Mouse (Mus musculus) adrenal gland, adult 8-10 months (tissue): Measurements from ENCODE around the gene Igtp. TPM values are rescaled to one million over a fixed set of nuclear protein-coding genes. Genes with fewer than 3 reads are reported as not detected.
"Not testable (repeated sequence)": the region's sequence is repeated elsewhere in the genome, so short reads cannot be mapped to it uniquely, and the experiment has no call there.

Experiments
- DNase-seq: peaks from one replicate; pipeline ENCODE4 v3.0.0; 2022
- total RNA-seq, 4 experiments: library from RNA; stranded (reverse); gene quantifications; 2 replicates each; pipeline ENCODE4 v1.2.4; 2022

Gene Igtp
- total RNA-seq, result 10 to 100 TPM; 12.9 to 17.0 (median 16.2) TPM

DNA sequence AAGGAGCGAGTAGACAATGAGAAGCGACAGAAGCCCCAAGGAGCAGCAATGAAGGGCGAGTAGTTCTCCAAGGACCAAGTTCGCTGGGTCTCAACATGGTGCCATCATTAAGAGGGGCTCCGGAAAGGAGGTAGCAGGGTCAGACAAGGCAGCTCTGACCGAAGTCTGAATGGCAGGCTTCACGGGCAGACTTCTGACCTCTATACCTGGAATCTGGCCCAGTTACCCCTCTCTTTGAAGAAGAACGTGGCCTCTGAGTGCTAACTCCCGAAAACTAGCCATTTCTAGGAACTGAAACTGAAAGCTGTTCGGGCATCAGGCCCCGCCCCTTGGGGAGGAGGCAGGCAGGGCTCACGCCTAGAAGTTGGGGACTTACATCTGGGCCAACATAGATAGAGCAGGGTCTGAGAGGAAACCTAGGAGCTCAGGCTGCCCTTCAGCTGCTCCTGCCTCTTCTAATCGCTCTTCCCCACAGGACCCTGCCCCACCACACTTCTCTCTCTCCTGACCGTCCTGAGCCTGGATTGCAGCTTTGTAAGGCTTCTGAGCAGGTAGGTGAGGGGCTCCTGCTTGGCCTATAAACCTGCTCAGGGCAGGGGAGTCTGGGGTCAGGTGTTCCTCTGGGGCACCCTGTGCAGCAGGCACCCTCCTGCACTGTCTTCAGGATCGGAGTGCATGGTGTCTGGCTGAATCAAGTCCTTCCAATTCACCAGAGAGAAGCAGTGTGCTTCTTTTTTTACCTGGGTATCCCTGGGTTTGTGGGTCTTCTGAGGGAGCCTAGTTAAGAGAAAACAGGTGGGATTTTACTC is at the start of gene Igtp, which contains the start of gene Irgm2:
Gene Igtp, plus strand, starts transcription at position 328 of the 809 bp plus-strand sequence.
Gene Irgm2, plus strand, starts transcription at position 390 of the 809 bp plus-strand sequence.
- peak; percentile 82 for DNase-seq

DNA sequence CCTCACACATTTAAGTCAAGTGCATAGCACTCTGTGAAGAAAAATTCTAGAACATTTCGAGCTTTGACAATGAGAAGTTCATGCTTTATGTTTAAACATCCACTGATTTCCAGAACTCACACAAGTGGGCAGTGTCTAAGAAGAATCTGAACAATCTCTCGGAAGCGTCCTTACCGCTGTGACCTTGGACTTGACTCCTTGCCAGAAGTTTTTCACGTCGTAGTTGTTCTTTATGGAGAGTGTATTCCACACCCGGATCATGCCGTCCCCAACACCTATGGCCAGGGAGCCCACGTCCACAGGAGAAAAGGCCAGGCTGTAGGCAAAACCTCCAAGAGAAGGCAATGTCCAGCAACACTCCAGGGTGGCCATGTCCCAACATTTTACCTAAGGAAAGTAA is 43.9 kb upstream of the Igtp start:
- no peak for DNase-seq

DNA sequence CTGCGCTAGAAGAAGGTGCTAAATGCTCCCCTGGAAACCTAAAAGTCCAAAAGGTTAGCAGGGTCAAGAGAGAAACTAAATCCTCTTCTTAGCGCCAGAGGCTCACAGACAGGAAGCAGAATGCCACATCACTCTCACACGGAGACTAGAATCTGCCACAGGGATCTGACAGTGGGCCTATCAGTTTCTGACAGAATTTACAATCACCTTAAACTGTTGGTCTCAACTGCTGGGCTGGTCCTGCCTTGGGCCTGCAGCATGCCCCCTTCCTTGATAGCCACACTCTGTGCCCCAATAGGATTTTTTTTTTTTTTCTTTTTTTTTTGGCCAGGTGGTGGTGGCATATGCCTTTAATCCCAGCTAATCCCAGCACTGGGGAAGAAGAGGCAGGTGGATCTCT is 42.5 kb upstream of the Igtp start:
- DNase-seq, result no peak

DNA sequence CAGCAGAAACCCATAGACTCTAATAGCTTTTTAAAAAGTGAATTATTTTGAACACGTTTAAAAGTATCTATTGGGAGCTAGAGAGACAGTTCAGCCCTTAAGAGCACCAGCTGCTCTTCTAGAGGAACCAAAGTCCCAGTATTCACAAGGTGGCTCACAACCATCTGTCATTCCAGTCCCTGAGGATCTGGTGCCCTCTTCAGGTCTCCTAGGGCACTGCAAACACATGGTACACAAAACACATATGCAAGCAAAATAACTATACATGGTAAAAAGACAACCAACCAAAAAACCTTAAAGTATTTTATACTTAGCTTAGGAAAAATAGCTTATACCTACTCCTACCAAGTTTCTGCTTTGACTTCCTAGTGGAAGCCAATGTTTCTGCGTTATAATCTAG is 34.3 kb upstream of the Igtp start:
- DNase-seq, result no peak

DNA sequence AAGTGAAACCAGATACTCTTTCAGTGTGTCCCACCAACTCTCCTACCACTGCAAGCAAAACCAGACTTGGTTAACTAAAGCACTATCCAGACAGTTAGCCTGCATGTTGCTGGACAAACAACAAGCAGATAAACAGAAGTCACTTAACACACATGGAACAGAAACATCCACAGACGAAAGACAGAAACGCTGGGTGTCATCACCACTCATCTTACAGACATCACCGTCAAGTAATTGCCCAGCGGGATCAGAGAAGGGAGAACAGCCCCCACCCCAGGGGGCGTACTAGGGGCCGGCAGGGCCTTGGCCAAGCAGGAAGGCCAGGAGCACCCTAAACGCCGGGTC is 31.6 kb upstream of the Igtp start:
- DNase-seq, result no peak

DNA sequence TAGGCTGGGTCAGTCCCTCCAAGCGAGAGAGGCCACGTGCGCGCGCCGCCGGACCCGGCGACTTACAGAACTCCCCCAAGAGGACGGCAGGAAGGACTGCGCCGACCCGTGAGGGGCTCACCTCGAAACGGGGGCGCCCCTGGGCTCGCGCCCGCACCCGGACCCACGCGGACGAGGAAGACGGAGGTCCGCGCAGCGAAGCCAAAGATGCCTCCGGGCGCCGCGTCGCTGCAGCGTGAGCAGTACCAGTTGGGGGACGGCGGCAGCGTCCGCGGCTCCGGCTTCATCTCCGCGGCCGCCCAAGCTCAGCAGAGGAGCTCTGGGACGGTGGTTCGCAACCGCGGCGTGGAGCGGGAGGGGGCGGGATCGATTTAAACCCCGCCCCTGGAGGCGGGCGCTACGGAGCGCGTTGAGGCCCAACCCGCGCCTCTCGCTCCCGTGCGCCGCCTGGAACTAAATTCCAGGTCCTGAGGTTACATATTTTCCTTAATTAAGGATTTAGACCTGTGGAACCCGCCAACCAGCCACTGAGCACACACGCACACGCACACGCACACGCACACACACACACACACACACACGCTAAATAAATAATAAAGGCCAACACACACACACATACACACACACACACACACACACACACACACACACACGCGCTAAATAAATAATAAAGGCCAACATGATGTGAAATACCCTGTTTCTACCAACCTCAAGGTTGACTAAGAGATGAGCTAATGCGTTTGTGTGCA is 31.0 kb upstream of the Igtp start, which contains the start of gene Gemin5:
Gene Gemin5, minus strand, starts transcription at position 373 of the 749 bp plus-strand sequence.
- DNase-seq, result peak; percentile 66

DNA sequence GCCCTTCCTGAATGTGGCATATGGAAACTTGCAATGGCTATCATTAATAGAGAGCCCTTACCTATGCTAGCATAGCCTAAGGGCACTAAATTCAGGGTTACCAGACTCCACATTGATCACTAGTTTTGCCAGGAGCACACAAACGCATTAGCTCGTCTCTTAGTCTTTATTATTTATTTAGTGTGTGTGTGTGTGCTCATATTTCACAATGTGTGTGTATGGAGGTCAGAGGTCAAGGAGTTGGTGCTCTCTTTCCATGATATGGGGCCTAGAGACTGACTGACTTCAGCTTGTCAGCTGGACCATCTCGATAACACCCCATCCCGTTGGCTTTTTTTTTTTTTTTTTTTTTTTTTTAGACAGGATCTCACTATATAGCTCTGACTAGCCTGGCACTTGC is 29.7 kb upstream of the Igtp start:
- DNase-seq, result no peak

DNA sequence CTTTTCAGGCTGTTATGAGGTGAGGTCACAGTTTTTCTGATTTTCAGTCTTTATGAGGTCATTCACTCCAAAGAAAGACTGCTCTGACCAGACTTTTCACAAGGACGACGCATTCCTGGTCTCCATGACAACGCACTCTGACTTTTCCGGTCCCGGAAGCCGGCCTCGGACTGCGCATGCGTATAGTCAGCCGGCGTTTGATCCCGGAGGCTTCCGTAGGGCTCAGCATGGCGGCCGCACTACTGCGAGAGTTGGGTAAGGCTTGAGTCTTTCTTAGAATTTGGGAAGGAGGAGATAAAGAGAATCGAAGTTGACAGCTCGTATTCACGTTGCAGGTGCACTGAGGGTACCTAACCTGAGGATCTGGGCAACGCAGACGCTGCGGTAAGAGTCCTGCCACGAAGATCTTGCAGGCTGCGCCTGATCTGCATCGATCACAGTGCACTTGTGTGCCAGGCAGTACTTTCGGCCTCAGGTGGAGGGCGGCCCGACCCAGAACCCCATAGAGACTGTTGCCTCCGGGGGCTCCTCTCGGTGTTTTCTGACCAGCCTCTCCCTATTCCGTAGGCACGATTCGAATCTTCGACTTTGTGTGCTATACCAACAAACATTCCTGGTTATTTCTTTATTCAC is 27.8 kb upstream of the Igtp start, which contains the start of gene Mrpl22:
Gene Mrpl22, plus strand, starts transcription at position 203 of the 633 bp plus-strand sequence.
- DNase-seq, result peak; percentile 95

DNA sequence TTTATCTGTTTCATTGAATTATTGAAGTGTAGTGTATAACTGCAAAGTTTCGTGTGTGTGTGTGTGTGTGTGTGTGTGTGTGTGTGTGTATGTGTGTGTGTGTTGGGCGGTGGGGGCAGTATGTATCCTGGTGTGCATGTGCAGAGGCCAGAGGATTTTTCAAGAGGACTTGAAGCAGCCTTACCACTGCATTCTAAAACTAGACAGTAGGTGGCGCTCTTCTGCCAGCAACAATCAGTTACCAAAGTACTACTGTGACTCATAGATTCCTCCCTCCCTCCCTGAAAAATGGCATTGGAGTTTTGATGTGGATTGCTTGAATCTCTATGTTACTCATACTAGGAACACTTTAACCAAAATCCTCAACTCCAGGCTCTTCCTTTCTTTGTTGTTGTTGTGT is 19.8 kb upstream of the Igtp start:
- peak; percentile 66 for DNase-seq

DNA sequence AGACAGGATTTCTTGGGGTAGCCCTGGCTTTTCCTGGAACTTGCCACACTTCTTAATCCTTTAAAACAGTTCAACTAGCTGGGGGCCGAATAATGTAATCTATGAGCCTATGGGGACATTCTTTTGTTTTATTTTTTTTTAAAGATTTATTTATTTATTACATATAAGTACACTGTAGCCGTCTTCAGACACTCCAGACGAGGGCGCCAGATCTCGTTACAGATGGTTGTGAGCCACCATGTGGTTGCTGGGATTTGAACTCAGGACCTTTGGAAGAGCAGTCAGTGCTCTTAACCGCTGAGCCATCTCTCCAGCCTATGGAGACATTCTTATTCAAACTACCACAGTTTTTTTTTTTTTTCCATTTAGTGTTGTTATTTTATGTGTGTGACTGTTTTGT is 19.4 kb upstream of the Igtp start:
- not testable (repeated sequence) for DNase-seq

DNA sequence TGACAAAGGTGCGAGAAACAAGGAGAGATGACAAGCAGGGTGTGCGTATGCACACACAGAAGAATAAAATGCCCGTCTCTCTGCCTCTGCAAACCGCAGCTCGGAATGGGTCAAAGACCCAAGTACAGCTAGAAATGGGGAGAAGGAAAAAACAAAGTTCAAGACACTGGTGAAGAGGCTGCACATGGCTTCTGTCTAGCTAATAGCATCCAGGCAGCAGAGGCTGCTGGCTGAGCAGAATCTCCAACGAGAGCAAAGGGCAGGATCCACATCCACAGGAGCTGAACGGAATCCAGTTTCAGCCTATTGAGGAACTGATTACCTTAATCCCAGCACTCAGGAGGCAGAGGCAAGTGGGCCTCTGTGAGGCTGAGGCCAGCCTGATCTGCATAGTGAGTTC is 18.6 kb upstream of the Igtp start:
- DNase-seq, result no peak

DNA sequence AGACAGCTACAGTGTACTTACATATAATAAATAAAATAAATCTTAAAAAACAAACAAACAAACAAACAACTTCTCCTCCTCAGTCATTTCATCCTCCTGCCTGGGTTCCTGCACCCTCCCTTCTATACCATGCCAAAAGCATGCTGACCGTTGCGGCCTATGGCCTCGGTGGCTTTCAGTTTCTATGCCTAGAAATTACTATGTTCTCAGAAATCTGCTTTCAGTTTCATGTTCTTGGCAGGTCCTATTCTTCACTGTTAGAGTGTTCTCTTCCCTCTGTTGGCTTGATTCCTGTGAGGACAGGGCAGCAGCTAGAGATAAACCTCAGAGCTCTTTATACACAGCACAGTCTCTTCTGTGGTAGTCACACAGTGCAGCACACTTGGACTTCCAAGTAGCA is 15.8 kb upstream of the Igtp start:
- no peak for DNase-seq

DNA sequence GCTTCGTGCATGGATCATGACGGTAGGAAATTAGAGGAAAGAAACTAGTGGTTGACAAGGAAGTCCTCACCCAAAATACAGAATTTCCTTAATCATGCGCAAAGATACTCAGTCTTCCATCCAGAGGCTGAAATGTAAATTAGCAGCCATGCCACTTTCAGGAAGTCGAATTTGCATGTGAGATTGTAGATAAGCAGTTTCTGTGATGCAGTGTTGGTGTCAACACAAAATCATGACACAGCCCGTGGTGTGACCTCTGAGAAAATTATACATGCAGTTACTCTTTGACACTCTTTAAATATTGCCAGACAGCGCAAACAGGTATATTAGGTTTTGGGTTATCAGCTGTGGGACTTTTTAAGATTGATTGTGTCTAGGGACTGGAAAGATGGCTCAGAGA is 9.7 kb upstream of the Igtp start:
- no peak for DNase-seq

DNA sequence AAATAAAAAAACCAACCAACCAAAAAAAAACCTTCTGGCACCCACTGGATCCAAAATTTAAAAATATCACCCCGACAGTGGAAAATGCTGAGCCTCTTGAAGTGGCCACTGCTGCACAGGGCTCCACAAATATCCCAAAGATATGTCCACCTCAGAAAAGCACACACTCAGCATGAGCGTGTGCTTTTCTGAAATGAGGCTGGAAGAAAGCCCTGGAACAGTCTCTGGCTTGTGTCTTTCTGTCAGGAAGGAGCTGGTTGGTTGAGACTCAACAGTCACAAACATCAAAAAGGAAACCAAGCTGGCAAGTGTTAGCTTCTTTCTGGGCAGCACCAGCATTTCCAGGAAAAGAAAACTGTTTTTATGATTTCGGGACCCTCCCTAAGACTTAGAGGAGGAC is 6.0 kb upstream of the Igtp start:
- no peak for DNase-seq

DNA sequence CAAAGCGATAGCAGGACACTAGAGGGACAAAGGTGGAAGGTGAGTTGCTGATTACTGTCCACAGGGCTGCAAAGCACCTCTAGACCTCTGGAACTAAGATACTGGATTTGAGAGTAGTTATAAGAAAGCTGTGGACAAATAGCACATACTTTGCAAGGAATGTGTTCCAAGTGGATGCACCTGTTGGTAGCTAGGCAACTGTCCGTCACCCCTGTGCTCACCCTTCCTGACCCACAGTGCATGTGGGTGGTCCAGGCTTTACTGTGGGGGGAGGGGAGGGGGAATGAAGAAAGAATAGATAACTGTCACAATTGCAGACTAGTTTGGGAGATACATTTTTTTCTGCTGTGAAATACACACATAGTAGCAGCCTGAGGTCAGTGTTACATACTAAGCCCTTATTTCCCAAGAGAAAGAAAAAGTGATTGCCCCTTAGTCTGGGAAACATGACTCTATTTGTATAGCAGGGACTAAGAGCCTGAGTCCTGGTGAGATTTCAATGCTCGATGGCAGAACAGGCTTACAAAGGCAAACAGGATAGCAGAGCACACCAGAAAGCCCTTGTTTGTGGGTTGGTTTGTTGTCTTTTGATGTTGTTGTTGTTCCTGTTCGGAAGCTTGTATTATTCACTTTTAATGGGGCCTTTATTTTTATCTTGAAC is 5.4 kb upstream of the Igtp start:
- no peak for DNase-seq

DNA sequence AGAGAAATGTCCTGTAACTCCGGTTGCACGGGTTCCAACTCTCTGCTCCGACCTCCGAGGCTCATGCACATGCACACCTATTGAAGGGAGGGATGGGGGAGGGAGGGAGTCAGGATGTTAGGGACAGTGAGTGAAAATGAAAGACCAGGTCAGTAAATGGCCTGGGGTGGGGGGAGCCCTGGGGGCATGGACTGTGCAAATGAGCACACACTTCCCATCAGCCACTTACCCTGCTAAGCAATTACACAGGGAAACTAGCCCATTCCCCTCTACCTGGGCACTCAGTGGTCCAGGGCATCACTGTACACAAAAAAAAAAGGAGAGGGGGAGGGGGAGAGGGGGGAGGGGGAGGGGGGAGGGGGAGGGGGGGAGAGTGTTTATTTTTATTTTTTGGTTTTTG is 693 bp upstream of the Igtp start:
- DNase-seq, result no peak

DNA sequence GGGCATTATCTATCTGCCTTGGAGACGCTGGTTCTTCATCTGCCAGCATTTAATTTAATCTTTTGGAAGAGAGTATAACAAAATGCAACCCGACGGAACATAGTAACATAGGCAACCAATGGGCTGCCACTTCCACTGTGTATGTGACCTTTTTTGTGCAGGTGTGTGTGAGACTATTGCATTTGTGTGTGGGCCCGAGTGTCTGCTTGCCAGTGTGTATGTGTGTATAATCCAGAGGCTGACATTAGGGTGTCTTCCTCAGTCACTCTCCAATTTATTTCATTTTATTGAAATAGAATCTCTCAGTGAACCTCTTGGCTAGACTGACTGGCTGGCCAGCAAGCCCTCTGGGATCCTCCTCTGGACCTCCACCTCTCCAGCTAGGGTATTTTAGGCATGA is 870 bp downstream of the Igtp start:
- DNase-seq, result no peak

DNA sequence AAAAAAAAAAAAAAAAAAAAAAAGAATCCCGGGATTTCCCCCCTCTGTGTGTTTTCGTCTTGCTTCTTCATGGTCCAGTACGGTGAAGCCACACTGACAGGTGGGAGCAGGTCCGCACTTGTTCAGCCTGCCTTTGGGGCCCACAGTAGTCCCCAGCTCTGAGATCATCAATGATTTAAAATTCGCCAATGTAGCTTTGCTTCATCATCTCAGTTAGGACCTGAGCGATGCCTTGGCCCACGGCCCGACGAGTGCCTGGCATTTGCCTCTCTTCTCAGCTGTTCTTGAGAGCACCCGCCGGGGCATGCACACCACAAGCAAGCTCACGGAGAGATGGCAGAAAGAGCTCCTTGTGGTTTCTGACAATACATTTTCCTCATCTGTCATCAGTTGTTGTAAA is 1.7 kb downstream of the Igtp start:
- no peak for DNase-seq

DNA sequence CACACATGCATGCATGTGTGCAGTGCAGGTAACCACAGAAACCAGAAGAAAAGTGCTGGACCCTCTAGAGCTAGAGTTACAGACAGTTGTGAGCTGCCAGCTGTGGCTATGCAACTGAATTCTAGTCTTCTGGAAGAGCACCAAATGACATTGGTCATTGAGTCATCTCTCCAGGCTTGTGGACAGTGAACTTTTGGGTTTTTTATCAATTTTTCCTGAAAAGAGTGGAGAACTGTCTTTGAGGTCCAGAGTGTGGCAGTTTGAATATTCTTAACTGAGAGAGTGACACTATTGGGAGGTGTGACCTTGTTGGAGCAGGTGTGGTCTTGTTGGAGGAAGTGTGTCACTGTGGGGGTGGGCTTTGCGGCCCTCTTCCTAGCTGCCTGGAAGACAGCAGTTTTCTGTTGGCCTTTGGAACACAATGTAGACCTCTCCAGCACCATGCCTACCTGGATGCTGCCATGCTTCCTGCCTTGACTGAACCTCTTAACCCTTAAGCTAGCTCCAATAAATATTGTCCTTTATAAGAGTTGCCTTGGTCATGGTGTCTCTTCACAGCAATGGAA is 11.0 kb downstream of the Igtp start:
- no peak for DNase-seq

DNA sequence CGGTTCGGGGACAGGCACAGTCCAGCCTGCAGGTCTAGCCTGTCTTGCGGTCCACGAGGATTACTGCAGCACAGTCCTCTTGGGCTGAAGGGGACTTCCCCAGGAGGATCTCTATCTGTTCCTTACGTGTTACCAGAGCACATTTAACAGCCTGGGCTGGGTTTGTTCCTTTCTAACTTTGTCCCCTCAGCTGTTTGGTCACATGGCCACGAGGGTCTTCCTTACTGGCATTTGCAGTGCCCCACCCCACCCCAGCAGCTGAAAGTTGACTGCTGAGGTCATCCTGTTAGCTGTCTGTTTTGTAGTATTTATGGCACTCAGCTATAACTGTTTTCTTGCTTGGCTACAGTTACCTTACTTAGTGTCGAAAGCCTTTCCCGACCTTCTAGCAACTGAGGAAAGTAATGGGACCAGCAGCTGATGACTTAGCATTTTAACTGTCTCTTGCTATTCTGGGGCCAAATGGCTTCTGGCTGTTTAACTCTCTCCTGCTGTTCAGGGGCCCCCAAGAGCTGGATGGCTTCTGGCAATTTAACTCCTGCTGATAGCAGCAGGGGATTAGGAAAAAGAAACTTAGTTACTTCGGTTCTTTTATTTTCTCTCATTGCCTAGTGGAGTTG is 11.8 kb downstream of the Igtp start:
- no peak for DNase-seq

DNA sequence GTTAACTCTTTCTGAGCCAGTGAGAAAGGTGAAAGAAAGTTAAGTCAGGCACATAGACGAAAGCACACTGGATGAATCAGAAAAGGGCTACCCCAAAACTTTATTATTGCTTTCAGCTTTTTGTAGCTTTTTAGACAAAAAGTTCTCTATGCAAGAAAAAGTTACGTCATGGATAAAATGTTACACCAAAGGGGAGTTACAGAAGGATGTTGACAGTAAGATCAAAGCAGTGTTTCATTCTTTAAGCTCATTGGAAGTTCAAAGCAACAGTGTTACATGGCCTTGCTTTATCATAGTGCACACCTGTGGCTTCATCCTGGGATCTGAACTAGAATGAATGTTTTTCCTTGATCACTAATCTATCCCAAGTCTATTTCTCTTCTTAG is 12.3 kb downstream of the Igtp start:
- DNase-seq, result no peak
